8 mouse cellular contexts compared by ENCODE assay signal in the genomic region with DNA sequence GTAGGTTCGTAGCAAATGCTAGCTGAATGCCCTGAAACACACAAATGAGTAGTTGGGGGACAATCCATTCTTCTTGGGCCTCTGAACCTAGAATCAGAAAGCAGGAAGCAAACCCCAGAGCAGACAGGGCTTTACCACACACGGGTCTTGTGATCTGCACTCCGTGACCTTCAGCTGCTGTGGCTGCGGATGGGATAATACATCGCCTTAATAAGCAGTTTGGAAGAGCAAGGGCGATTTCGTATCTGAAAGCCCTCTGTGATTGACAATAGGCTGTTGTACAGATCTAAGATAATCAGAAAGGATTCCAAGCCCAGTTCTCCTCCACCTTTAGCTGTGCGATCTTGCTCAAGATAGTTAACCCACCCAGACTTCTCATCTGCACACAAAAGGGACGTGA. TPM values are rescaled to one million over a fixed set of nuclear protein-coding genes. Genes with fewer than 3 reads are reported as not detected.
DNase-seq lines count a peak whose midpoint lies in the region; ATAC-seq and TF ChIP-seq lines count a peak whose summit lies in the region.

No protein-coding gene starts in this region.

- H3K27ac ChIP-seq in lung, embryonic 15.5 days, result peak overlapping the region; percentile 16
- H3K27ac ChIP-seq in embryonic facial prominence, embryonic 12.5 days, result 0 out of 2 replicates have a peak overlapping the region, but pooled peaks have one; percentile 14
- H3K27ac ChIP-seq in intestine, embryonic 15.5 days, result peak overlapping the region; percentile 20
- peak overlapping the region; percentile 87 for H3K27ac ChIP-seq in neural tube, embryonic 13.5 days (replicated peaks)

- DNase-seq in lung, adult 2 months, result no peak
- no peak for DNase-seq in layer of hippocampus, adult 9-11 months
- DNase-seq in lung, adult 18-20 months, result no peak
- no peak for DNase-seq in lung, postnatal 14 days

- ATAC-seq in lung, embryonic 15.5 days (ENCODE audit: borderline replicate concordance, extremely low read depth, low FRiP score, low TSS enrichment), result no peak
- ATAC-seq in embryonic facial prominence, embryonic 12.5 days (ENCODE audit: insufficient number of reproducible peaks, insufficient read depth, low FRiP score, low TSS enrichment), result no peak
- no peak for ATAC-seq in intestine, embryonic 15.5 days
- no peak for ATAC-seq in neural tube, embryonic 13.5 days (ENCODE audit: low read depth)

- no peaks in the 10 kb centered on the region for H3K9me3 ChIP-seq in lung, embryonic 15.5 days
- no peaks in the 10 kb centered on the region for H3K9me3 ChIP-seq in embryonic facial prominence, embryonic 12.5 days
- no peaks in the 10 kb centered on the region for H3K9me3 ChIP-seq in intestine, embryonic 15.5 days
- no peaks in the 10 kb centered on the region for H3K9me3 ChIP-seq in neural tube, embryonic 13.5 days

- TF ChIP-seq POLR2A in lung, adult 2 months (IDR thresholded peaks at IDR 0.05; ENCODE audit: borderline replicate concordance, extremely low read depth, low read depth, low read length), result no peak

- H3K27me3 ChIP-seq in lung, embryonic 15.5 days, result no peaks in the 10 kb centered on the region
- H3K27me3 ChIP-seq in embryonic facial prominence, embryonic 12.5 days, result no peaks in the 10 kb centered on the region
- H3K27me3 ChIP-seq in intestine, embryonic 15.5 days (replicated peaks), result no peaks in the 10 kb centered on the region
- H3K27me3 ChIP-seq in neural tube, embryonic 13.5 days, result no peaks in the 10 kb centered on the region

- no peaks in the 10 kb centered on the region for H3K36me3 ChIP-seq in lung, embryonic 15.5 days
- H3K36me3 ChIP-seq in embryonic facial prominence, embryonic 12.5 days, result no peaks in the 10 kb centered on the region
- no peaks in the 10 kb centered on the region for H3K36me3 ChIP-seq in intestine, embryonic 15.5 days
- H3K36me3 ChIP-seq in neural tube, embryonic 13.5 days, result no peaks in the 10 kb centered on the region

- no peak overlapping the region for H3K4me2 ChIP-seq in lung, embryonic 15.5 days
- H3K4me2 ChIP-seq in embryonic facial prominence, embryonic 12.5 days (replicated peaks), result no peak overlapping the region
- no peak overlapping the region for H3K4me2 ChIP-seq in intestine, embryonic 15.5 days (replicated peaks)
- H3K4me2 ChIP-seq in neural tube, embryonic 13.5 days, result no peak overlapping the region

- peaks cover 49% of the 10 kb centered on the region for H3K4me1 ChIP-seq in lung, embryonic 15.5 days
- H3K4me1 ChIP-seq in lung, adult 2 months (ENCODE audit: control insufficient read depth, insufficient read depth, low read length), result peaks cover 19% of the 10 kb centered on the region
- H3K4me1 ChIP-seq in embryonic facial prominence, embryonic 12.5 days, result peaks cover 45% of the 10 kb centered on the region
- peaks cover 35% of the 10 kb centered on the region for H3K4me1 ChIP-seq in intestine, embryonic 15.5 days (replicated peaks)
- H3K4me1 ChIP-seq in neural tube, embryonic 13.5 days (replicated peaks), result peaks cover 54% of the 10 kb centered on the region

- no peak for TF ChIP-seq CTCF in lung, adult 2 months (IDR thresholded peaks at IDR 0.05; ENCODE audit: insufficient read depth, low read length)

- H3K4me3 ChIP-seq in lung, embryonic 15.5 days, result no peak overlapping the region
- H3K4me3 ChIP-seq in lung, adult 2 months (replicated peaks; ENCODE audit: extremely low read depth, low read depth, low read length), result no peak overlapping the region
- H3K4me3 ChIP-seq in embryonic facial prominence, embryonic 12.5 days, result no peak overlapping the region
- H3K4me3 ChIP-seq in intestine, embryonic 15.5 days (replicated peaks), result no peak overlapping the region
- no peak overlapping the region for H3K4me3 ChIP-seq in neural tube, embryonic 13.5 days

- no peak overlapping the region for H3K9ac ChIP-seq in lung, embryonic 15.5 days
- H3K9ac ChIP-seq in embryonic facial prominence, embryonic 12.5 days, result no peak overlapping the region
- H3K9ac ChIP-seq in intestine, embryonic 15.5 days, result no peak overlapping the region
- no peak overlapping the region for H3K9ac ChIP-seq in neural tube, embryonic 13.5 days

- WGBS in lung, embryonic 15.5 days, result 34% methylated on average over 9 of the region's 9 CpGs
- 57% methylated on average over 9 of the region's 9 CpGs for WGBS in lung, adult 2 months
- 40% methylated on average over 9 of the region's 9 CpGs for WGBS in embryonic facial prominence, embryonic 12.5 days
- 51% methylated on average over 9 of the region's 9 CpGs for WGBS in intestine, embryonic 15.5 days
- WGBS in neural tube, embryonic 13.5 days, result 42% methylated on average over 9 of the region's 9 CpGs

RNA-seq across cellular contexts. Expression of a gene that starts 52.5 kb away (rescaled TPM):
- 139 and 147 TPM in 2 replicates for polyA plus RNA-seq in lung, embryonic 15.5 days (2015; fragmentation: Nextera tagmentation; extraction: Ambion mirVana)
- 261 and 286 TPM in 2 replicates for polyA plus RNA-seq in lung, adult 2 months (2012; rRNA removed)
- 115 and 124 TPM in 2 replicates for polyA plus RNA-seq in embryonic facial prominence, embryonic 12.5 days (2016; fragmentation: Nextera tagmentation; extraction: Ambion mirVana)
- polyA plus RNA-seq in intestine, embryonic 15.5 days (2015; fragmentation: Nextera tagmentation; extraction: Ambion mirVana), result 95.8 and 107 TPM in 2 replicates
- 49.6 and 57.4 TPM in 2 replicates for polyA plus RNA-seq in neural tube, embryonic 13.5 days (2015; fragmentation: Nextera tagmentation; extraction: Ambion mirVana)

Comparison
In these comparisons a context has a peak if more than half of its experiments do, and no peak if none do; other contexts are left out.
1. H3K27ac ChIP-seq: peak in every context shown above with its lines; median percentile 87 in neural tube, embryonic 13.5 days; 20 in intestine, embryonic 15.5 days; 16 in lung, embryonic 15.5 days; 14 in embryonic facial prominence, embryonic 12.5 days.